8 mouse cellular contexts compared by ENCODE assay signal in the genomic region with DNA sequence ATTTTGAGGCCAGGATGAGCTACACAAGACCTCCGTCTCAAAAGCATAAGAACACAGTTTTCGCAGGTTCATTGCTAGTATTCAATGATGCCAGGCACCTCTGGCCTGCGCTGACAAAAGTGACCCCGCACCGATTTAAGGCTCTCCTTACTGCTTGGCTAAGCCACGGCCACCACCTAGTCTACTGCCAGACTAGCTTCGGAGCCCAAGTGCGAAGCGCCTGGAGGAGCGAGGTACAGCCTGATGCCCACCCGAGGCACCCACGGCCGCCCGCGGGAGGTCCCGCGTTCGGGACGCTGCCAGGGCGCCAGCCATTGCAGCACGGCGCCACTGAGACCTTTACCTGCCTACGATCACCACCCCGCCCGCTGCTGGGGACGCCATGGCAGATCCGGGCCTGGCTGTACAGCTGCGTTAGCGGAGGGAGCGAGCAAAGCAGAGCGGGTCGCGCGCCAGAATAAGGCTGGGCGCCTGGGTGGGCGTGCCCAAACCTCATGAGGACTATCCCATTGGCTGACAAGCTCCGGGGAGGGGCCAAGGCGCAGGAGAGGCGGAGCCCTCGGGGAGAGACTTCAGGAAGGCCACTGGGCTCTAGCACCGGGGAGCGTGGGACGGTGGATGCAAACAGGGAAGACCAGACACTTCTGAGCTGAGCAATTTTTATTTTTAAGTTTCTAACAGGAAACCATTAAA. TPM values are rescaled to one million over a fixed set of nuclear protein-coding genes. Genes with fewer than 3 reads are reported as not detected.
DNase-seq lines count a peak whose midpoint lies in the region; ATAC-seq and TF ChIP-seq lines count a peak whose summit lies in the region.

Gene Cryl1 (minus strand): TSS at position 465 of the 693 bp plus-strand sequence.

- H3K36me3 ChIP-seq in megakaryocyte, embryonic 14.5 days (replicated peaks; ENCODE audit: low read length), result no peaks in the 10 kb centered on the region

- no peaks in the 10 kb centered on the region for H3K4me1 ChIP-seq in cortical plate, adult 2 months (ENCODE audit: control insufficient read depth, insufficient read depth, low read length)
- H3K4me1 ChIP-seq in megakaryocyte, embryonic 14.5 days, result peaks cover 25% of the 10 kb centered on the region

- TF ChIP-seq POLR2A in cortical plate, adult 2 months (IDR thresholded peaks at IDR 0.05; ENCODE audit: extremely low read depth, insufficient read depth, low read length), result peak; percentile 80

- no peak within 1 kb of the TSS for H3K27ac ChIP-seq in cortical plate, adult 2 months (ENCODE audit: insufficient read depth, low read length)

- ATAC-seq in activated CD4-positive, CD25-positive, alpha-beta regulatory T cell, adult 4 months, result peak; percentile 99

- peak; percentile 95 for DNase-seq in gastrocnemius, adult 8-10 months (ENCODE audit: low spot score in 2 of 2)
- peak; percentile 79 for DNase-seq in hindlimb bud, embryonic 11.5 days (ENCODE audit: extremely low spot score, low read depth, low spot score)
- DNase-seq in left cerebral cortex, adult 8-10 months (ENCODE audit: low spot score in 2 of 2), result peak; percentile 85 to 93
- peak; percentile 96 for DNase-seq in right cerebral cortex, postnatal 10 days (ENCODE audit: low spot score in 2 of 2)
- DNase-seq in urinary bladder, postnatal 25 days (ENCODE audit: low spot score), result peak; percentile 96

- TF ChIP-seq CTCF in cortical plate, adult 2 months (IDR thresholded peaks at IDR 0.05; ENCODE audit: extremely low read depth, insufficient read depth, low read length), result no peak

- peaks cover 10% of the 10 kb centered on the region for H3K9me3 ChIP-seq in megakaryocyte, embryonic 14.5 days

- H3K27me3 ChIP-seq in megakaryocyte, embryonic 14.5 days (replicated peaks), result peaks cover 28% of the 10 kb centered on the region

- peak within 1 kb of the TSS; percentile 72 for H3K4me3 ChIP-seq in cortical plate, adult 2 months (ENCODE audit: insufficient read depth, low read length)
- H3K4me3 ChIP-seq in megakaryocyte, embryonic 14.5 days (replicated peaks), result peak within 1 kb of the TSS; percentile 95

RNA-seq across cellular contexts. Expression of gene Cryl1, which starts in this region (rescaled TPM):
- 10 to 100 TPM; 17.2 to 17.6 TPM for polyA plus RNA-seq in activated CD4-positive, CD25-positive, alpha-beta regulatory T cell, adult 4 months (2017; shearing (Covaris generic))
- 34.1 and 39.7 TPM in 2 replicates for polyA plus RNA-seq in cortical plate, adult 2 months (2012; rRNA removed)
- total RNA-seq in gastrocnemius, adult 8-10 months (2022), result 1 to 10 TPM; 5.1 to 6.3 (median 5.9) TPM
- total RNA-seq in left cerebral cortex, adult 8-10 months (2022), result 10 to 100 TPM; 16.0 to 22.1 (median 20.4) TPM
- 3.3 TPM in 1 of 2 replicates, not detected in the other for polyA plus RNA-seq in megakaryocyte, embryonic 14.5 days (2012; ENCODE audit: insufficient read depth, low replicate concordance)
